Mouse (Mus musculus) CD4-positive helper T cell, adult 2 months (primary cell): ENCODE measurements around the gene Myh9.

ENCODE experiments used
- DNase-seq: peaks from one replicate; pipeline ENCODE4 v3.0.0-alpha.2; 2012; ENCODE audit warnings: low read depth, missing footprints, low spot score

Gene Myh9

GRCm38 (mm10) chr15:77843494-77844041 lies 1.6 kb upstream of the Myh9 start:
- peak; percentile 20 for DNase-seq

- no peak for DNase-seq
These were observed 1.1 kb upstream of the Myh9 start for GRCm38 (mm10) chr15:77843046-77843445.

- no peak for DNase-seq
These were observed 471 bp downstream of the Myh9 start for GRCm38 (mm10) chr15:77841361-77842046.

DNA sequence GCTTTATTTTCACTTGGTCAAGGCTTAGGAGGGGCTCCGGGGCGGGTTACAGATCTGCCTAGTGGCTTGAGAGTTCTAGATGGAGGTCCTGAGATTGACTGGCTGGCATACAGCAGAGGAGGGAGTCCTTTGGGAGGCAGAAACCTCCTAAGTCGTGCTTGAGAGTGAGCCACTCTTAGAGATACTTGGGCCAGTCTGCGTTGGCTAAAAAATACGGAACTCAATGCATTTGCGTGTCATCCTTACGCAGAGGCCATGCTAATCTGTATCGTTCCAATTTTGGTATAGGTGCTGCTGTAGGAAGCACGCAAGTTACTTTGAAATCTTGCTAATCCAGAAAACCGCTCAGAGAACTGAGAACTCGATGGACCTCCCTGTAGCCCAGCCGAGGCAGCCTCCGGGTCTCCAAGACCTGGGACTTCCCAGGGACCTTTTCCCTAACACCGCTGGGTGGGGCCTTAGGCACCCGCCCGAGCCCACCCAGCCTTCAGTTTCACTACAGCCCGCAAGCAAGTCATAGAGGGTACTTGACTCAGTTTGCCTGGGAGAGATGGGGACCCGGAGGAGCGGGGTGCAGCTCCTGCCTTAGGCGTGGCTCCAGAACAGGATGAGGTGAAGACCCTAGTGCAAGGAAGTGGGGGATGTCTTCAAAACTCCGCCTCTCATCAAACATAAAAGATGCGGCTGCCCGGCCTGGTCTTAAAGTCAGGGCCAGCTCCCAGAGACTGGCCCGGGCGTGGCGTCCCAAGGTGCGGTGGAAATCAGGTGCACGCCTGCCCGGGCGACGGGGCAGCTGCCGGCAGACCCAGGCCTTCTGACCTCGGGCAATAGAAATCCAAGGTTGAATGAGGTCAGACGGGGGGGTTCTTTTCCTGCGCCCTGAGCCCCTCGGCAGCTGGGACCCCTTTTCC lies 1.3 kb downstream of the Myh9 start:
- peak; percentile 54 for DNase-seq

DNA sequence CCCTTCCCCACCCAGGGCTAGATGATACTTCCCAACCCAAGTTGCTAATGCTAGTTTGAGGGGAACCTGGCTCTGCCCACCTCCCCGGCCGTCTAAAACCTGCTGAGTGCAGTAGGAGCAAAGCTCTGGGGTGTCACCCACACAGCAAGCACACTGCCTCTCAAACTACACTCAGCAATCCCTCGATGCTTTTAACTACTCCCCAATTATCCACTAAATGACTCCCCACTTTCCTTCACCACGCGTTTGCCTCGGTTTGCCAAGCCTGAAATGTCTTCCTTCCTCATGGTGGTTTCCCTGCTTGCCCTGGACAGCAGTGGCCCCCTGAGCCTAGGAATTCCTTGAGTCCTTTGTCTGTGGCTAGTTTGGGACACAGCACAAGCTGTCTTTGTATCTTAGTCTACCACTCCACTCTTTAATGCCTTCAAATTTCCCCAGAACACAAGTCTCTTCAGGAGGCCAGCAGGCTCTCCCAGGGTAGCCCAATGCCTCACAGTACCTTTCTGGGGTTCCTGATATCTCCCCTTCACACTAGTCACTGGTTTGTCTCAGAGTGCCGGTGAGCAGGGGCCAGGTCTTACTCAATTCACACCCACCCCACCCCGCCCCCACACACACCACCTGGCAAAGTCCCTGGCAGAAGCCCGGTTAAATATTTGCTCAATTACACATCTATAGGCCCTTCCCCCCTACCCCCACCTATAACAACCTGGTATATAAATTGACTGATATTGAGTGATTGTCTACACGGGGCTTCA lies 2.3 kb downstream of the Myh9 start:
- DNase-seq: peak; percentile 38

DNA sequence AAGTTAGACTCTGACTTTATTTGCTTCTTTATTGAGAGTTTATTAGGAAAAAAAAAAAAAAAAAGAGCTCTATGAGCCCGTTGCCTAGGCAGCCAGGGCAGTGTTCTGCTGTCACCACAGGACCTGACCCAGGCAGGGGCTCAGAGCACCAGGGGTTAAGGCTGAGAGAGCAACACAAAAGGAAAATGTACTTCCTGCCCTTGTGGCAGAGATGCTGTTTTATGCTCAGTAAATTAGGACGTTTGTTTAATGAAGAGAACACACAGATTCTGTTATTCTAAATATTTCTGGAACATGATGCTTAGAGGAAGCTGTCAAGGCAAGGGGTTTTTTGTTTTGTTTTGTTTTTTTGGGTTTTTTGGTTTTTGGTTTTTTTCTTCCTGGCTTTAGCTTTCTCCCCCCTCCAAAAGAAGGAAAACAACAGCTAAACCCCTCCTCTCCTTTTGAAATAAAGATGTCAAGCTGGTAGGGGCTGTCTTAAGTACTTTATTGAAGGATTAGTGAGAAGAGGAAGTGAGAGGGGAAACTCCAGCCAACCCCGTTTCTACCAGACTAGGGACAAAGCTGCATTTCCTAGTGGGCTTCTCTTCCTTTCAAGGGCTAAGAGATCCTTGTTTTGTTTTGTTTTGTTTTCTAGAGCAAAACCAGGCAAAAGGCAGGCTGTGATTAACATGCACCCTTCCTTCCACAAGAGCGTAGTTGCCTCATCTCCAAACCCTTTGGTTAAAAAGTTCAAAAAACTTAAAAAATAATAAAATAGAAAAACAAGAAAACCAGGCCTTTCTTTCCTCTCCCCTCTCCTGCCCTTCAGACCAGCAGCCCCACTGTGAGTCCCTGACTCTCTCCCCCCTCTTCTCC lies 3.2 kb downstream of the Myh9 start:
- peak; percentile 74 for DNase-seq

- peak; percentile 64 for DNase-seq
These were observed 4.4 kb downstream of the Myh9 start for GRCm38 (mm10) chr15:77837444-77838117.

DNA sequence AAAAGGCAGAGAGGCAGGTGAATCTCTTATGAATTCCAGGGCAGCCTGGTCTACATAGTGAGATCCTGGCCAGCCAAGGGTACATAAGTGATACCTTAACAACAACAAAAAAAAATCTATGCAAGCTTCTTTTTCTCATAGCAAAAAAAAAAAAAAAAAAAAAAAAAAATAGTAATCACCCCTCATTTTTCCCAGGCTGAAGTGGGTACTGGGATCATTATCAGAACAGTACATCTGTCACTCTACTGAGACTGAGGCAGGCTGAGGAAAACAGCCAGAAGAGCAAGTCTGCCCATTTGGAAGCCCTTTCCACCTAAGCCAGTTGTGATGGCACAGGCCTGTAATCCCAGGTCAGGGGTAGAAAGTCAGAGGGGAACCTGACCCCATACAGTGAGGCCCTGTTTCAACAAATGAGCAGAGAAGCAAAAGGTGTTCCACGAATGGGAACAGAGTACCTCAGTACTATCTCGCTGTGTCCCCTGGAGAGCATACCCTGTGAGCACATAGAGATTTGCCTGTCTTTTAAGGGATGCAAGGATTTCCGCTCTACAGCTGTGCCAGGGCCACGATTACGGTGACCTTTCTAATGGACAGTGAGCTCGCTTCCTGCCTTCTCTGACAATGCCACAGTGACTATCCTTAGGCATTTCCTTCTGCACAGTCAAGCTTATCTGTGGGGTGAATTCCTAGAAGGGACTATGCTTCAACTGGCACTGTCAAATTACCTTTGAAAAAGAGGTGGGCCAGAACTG lies 5.1 kb downstream of the Myh9 start:
- DNase-seq: peak; percentile 32

GRCm38 (mm10) chr15:77835930-77836653 lies 5.9 kb downstream of the Myh9 start:
- peak; percentile 64 for DNase-seq

DNA sequence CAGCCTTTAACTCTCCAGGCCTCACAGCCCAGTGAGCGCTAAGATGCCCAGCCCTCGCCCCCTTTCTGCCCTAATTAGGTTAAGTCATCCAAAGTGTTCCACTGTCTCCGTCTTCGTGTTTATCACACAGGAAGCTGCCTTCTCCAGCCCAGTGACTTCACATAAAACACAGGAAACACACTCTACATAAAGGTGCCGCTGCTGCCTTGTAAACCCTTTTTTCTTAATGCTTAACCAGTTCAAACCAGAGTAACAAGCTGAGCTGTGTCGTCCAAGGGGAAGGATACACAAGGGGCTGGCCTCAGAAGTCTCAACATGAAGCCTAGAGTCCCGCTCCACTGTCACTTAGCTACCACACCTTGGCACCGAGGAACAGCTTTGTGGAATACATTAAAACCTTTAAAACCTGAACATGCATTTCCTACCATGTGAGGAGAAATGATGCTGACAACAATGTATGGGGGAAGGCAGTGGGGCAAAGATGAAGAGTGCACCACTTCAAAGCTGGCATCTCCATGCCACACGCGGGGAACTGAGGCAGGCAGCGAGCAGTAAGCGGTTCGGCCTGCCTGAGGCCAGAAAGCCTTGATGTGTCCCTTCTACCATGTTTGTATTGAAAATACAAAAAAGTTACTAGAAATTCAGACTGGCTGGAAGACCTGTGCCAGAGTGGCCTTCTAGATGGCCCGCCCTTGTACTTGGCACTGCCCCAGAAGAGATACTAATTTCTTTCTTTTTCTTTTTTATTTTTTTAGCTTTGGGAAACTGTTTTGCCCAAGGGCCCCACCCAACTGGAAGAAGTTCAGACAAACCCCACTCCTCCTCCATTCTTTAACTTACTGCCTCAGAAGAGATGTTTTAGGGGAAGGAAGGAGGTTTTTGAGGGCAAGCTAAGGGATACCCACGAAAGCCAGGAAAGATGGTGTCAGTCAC lies 7.4 kb downstream of the Myh9 start:
- peak; percentile 90 for DNase-seq

- no peak for DNase-seq
These were observed 8.2 kb downstream of the Myh9 start for GRCm38 (mm10) chr15:77833731-77834130.

DNA sequence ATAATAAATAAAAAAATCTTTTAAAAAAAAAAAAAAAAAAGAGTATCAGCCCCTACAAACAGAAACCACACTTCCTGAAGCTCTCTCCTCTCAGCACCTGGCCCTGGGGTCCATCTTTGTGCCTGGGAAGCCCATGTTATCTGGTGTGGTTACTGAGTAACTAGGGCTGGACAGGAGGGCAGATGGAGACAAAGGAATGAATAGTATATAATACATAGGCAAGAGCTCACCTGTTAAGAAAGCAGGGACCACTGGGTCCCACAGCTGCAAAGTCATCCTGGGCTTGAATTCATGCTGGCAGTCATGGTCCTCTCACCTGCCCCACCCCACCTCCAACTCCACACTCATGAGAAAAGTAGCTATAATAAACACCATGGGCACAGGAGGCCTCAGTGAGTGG lies 8.9 kb downstream of the Myh9 start:
- DNase-seq: no peak

DNA sequence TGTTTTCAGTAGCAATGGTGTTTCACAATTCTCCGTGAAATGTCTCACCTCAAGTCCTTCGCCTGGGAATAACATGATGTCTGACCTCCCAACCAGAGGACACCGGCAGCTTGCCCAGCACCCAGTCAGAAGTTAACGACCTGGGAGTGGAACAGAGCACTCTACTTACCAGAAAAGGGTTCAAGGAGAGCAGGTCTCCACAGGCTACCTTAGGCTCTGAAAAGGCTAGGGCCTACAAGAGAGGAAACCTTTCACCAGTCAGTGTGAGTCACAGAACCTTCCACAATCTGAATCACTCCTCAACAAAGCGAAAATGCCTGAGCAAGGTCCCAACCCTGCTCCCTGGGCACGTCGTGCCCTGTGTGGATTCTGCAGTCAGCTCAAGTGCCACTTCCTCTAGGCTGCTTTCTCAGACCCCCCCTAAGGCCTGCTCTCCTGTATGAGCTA lies 9.5 kb downstream of the Myh9 start:
- peak; percentile 51 for DNase-seq

GRCm38 (mm10) chr15:77831754-77832457 lies 10.1 kb downstream of the Myh9 start:
- DNase-seq: no peak

- DNase-seq: no peak
These were observed 10.8 kb downstream of the Myh9 start for GRCm38 (mm10) chr15:77831138-77831579.

- no peak for DNase-seq
These were observed 11.4 kb downstream of the Myh9 start for GRCm38 (mm10) chr15:77830481-77831137.
